Mouse (Mus musculus): ENCODE measurements around the gene Snap25.

The Snap25 gene

GRCm38 (mm10) chr2:136713299-136713758, at the start of gene Snap25:
TSS of gene Snap25 (plus strand) at chr2:136713453.
- no peak for DNase-seq (ENCODE audit: low read depth in 2 of 2, low spot score in 2 of 2)

- DNase-seq (ENCODE audit: low read depth in 2 of 2, low spot score in 2 of 2), result no peak
Observed at GRCm38 (mm10) chr2:136666951-136667350, 46.3 kb upstream of the Snap25 start.

- DNase-seq (ENCODE audit: low read depth in 2 of 2, low spot score in 2 of 2), result no peak
Observed at GRCm38 (mm10) chr2:136669183-136669582, 44.1 kb upstream of the Snap25 start.

GRCm38 (mm10) chr2:136669665-136670064, 43.6 kb upstream of the Snap25 start:
- DNase-seq (ENCODE audit: low read depth in 2 of 2, low spot score in 2 of 2), result no peak

GRCm38 (mm10) chr2:136670539-136671271, 42.5 kb upstream of the Snap25 start:
- DNase-seq (ENCODE audit: low read depth in 2 of 2, low spot score in 2 of 2), result no peak

GRCm38 (mm10) chr2:136674077-136674757, 39.0 kb upstream of the Snap25 start:
- DNase-seq (ENCODE audit: low read depth in 2 of 2, low spot score in 2 of 2), result no peak

- DNase-seq (ENCODE audit: low read depth in 2 of 2, low spot score in 2 of 2), result no peak
Observed at GRCm38 (mm10) chr2:136676196-136676595, 37.1 kb upstream of the Snap25 start.

GRCm38 (mm10) chr2:136676918-136677445, 36.3 kb upstream of the Snap25 start:
- no peak for DNase-seq (ENCODE audit: low read depth in 2 of 2, low spot score in 2 of 2)

GRCm38 (mm10) chr2:136678321-136679161, 34.7 kb upstream of the Snap25 start:
- no peak for DNase-seq (ENCODE audit: low read depth in 2 of 2, low spot score in 2 of 2)

GRCm38 (mm10) chr2:136679280-136680221, 33.7 kb upstream of the Snap25 start:
- DNase-seq (ENCODE audit: low read depth in 2 of 2, low spot score in 2 of 2), result no peak

GRCm38 (mm10) chr2:136682146-136682860, 30.9 kb upstream of the Snap25 start:
- DNase-seq (ENCODE audit: low read depth in 2 of 2, low spot score in 2 of 2), result no peak

GRCm38 (mm10) chr2:136686195-136686594, 27.1 kb upstream of the Snap25 start:
- no peak for DNase-seq (ENCODE audit: low read depth in 2 of 2, low spot score in 2 of 2)

- no peak for DNase-seq (ENCODE audit: low read depth in 2 of 2, low spot score in 2 of 2)
Observed at GRCm38 (mm10) chr2:136687316-136687715, 25.9 kb upstream of the Snap25 start.

GRCm38 (mm10) chr2:136689476-136689875, 23.8 kb upstream of the Snap25 start:
- no peak for DNase-seq (ENCODE audit: low read depth in 2 of 2, low spot score in 2 of 2)

- DNase-seq (ENCODE audit: low read depth in 2 of 2, low spot score in 2 of 2), result no peak
Observed at GRCm38 (mm10) chr2:136691681-136692080, 21.6 kb upstream of the Snap25 start.

- no peak for DNase-seq (ENCODE audit: low read depth in 2 of 2, low spot score in 2 of 2)
Observed at GRCm38 (mm10) chr2:136699429-136700227, 13.6 kb upstream of the Snap25 start.

- DNase-seq (ENCODE audit: low read depth in 2 of 2, low spot score in 2 of 2), result no peak
Observed at GRCm38 (mm10) chr2:136703376-136703775, 9.9 kb upstream of the Snap25 start.

GRCm38 (mm10) chr2:136711155-136711554, 2.1 kb upstream of the Snap25 start:
- no peak for DNase-seq (ENCODE audit: low read depth in 2 of 2, low spot score in 2 of 2)
